Mouse (Mus musculus) ovary, adult 18-20 months (tissue): ENCODE measurements around the gene Scgb2b20.
"Not testable (repeated sequence)": the region's sequence is repeated elsewhere in the genome, so short reads cannot be mapped to it uniquely, and the experiment has no call there.

ENCODE experiments used
- DNase-seq: peaks from one replicate; pipeline ENCODE4 v3.0.0; 2022; ENCODE audit warnings: low spot score, mixed read lengths

Scgb2b20 gene

GRCm38 (mm10) chr7:33366222-33366621 is at the start of gene Scgb2b20:
TSS of gene Scgb2b20 (minus strand) at chr7:33366322.
- not testable (repeated sequence) for DNase-seq

- DNase-seq, result not testable (repeated sequence)
Measured at GRCm38 (mm10) chr7:33409681-33410080, 43.6 kb upstream of the Scgb2b20 start.

- no peak for DNase-seq
Measured at GRCm38 (mm10) chr7:33401650-33402049, 35.5 kb upstream of the Scgb2b20 start.

GRCm38 (mm10) chr7:33399749-33400148 is 33.6 kb upstream of the Scgb2b20 start:
- DNase-seq, result not testable (repeated sequence)

DNA sequence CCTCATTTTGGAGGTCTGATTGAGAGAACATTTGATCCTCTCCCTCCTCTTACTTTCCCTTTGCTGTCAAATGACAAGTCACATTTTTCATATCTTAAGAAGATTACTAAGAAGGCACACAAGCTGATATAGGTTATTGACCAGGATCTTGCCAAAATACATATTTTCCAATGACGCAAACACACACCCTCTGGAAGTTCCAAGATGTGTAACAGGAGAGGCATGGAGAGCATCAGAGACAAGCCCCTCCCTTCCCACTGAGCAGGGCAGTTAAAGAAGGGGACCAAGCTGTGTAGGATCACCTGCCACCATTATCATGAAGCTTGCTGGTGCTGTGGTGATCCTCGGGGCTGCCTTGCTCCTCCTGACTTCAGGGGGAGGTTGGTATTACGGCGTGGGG is 6.8 kb upstream of the Scgb2b20 start, which contains the start of gene Scgb1b20:
Gene Scgb1b20 (plus strand): TSS at position 301 of the 400 bp plus-strand sequence.
- DNase-seq, result not testable (repeated sequence)
